Mouse (Mus musculus) adrenal gland, adult (tissue): ENCODE data around the gene Angpt4.

Experiments used
- DNase-seq, 2 experiments: peaks; one replicate each; pipeline ENCODE4 v3.0.0; 2022 to 2023; ENCODE audit warnings: low spot score in 1 of 2; ENCODE audit not compliant: inconsistent age in 2 of 2

Angpt4 gene

DNA sequence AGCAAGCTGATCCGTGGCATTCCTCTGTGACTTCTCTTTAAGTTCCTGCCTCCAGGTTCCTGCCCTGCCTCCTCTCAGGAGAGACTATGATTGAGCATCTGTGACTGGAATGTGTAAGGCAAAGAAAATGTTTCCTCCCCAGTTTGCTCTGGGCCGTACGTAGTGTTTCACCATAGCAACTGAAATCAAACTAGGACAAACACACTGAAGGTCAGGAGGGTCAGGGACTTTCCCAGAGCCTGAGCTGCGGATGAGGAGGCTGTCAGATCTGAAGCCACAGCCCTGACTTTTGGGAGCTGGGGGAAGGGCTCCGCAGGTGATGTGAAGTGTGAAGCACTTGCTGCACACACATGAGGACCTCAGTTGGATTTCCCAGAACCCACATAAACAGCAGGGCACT, 48.3 kb downstream of the Angpt4 start:
- peak; percentile 71 to 88 for DNase-seq

DNA sequence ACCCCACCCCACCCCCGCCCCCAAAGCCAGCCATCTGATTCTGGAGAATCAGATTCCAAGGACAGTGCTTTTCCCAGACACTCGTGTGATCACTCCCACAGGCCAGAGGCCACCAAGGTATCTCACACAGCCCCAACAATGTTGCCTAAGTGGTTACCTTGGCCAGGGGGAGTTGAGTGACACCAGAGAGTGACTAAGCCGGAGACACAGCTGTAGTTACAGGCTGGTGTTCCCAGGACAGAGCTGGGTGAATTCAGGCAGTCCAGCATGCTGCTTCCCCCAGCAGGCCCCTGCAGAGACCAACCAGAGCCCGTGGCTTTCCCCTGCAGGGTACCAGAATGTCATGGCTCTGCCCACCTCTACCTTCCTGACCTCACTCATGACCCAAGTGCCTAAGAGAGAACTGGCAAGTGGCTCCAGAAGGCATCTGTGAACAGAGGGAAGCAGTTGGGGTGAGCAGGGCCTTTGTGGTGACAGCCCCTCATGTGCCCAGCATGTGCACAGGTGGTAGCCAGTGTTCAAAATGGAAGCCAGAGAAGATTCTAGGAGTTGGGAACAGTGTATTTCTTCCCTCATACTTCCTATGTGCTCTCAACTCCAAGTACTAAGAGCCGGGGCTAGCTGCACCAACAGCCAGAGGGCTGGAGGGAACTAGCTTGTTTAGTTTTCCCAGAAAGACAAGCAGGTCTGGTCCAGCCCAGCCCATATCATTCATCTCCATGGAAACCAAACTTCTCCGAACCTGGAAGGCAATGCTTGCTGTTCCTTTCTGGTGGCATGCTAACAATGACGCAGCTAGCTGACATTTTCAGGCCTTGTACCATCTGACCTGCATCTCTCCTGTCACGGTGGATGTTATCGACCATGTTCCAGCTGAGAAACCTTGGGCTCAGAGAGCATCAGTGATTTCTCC, 50.5 kb downstream of the Angpt4 start:
- peak in 1 of 2 experiments; percentile 81 for DNase-seq

DNA sequence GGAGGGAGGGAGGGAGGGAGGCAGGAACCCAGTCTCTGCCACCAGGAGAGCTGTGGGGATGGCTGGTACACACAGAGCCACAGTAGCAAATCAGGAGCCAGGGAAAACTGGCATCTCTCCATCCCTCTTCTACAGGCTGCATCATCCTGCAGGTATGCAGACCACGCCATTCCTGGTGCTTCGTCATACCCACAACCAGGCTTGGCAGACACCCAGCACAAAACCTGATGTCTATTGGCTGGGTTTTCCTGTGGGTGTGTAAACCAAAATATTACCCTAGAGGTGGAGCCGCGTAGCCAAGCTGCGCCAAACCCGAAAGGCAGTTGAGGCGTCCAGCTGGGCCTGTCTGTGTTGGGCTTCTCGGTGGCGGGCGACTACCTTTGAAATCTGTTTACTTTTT, 51.5 kb downstream of the Angpt4 start:
- DNase-seq: peak; percentile 74 to 77

DNA sequence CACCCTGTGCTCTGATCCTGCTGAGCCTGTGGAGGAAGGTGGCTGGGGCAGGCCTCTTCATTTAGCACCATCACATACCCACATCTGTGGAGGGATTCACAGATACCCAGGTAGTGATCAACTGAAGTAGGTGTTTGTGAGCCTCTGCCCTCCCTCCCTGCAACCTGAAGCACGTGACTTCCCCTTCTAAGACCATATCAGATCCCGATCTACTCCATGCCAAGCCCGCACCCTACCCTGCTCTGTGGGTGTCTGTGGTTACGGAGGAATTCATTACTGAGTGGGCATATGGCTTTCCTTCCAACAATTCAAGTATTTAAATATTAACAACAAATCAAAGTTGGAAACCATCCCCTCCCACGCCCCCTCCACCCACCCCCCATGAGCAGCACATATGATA, 52.3 kb downstream of the Angpt4 start:
- DNase-seq: no peak

DNA sequence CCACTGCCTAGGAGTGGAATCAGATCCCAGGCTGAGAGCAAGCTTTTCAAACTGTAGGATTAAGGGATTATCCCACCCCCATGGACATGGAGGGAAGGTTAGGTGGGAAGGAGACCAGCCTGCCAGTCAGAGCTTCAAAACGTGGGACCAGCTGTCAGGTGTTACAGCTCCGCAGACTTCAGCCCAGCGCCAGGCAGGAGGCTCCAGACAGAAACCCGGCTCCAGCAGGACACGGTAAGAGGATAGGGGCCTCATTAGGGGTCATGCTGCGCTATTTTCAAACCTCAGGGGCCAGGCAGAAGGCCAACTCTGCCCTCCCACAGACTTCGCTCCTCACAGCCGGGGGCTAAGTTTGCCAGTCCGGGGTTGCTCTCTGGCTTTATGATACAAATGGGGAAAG, 53.0 kb downstream of the Angpt4 start:
- DNase-seq: no peak

DNA sequence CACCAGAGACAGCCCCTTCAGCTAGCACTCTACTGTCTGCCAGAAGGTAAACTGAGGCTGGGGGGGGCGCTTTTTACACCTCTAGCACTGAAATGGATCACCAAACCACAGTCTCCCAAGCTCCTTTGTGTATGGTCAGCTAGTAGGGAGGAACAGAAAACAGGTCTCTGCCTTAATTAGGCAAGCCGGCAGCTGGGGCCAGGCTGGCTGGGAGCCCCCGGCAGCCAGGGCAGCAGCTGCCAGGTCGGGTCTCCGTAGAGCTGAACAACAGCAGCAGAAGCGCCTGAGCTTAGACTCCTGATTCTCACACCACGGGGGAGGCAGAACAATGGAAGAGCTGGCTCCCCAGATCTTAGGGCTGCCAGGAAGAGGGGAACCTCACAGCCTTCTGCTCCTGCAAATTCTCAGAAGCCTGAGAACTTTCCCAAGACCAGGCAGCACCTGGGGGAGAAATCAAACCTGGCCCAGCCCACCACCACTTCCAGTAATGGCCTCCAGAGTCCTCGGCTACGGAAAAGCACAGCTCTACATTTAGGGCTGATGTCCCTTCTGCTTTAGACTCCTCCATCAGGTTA, 56.3 kb downstream of the Angpt4 start:
- DNase-seq: no peak

DNA sequence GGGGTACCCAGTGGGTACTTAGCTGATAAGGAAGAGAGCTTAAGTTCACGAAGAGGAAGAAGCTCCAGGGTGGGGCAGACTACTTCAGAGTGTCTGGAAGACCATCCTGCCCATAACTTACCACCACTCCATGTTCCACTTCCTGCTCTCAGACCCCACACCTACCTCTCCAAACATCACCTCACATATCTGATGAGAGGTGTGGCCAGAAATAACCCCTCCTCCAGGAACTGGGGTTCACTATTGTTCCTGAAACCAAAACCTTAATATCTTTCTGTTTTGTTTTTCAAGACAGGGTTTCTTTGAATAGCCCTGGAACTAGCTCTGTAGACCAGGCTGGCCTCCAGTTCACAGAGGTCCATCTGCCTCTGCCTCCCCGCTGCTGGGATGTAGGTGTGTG, 56.8 kb downstream of the Angpt4 start:
- no peak for DNase-seq

DNA sequence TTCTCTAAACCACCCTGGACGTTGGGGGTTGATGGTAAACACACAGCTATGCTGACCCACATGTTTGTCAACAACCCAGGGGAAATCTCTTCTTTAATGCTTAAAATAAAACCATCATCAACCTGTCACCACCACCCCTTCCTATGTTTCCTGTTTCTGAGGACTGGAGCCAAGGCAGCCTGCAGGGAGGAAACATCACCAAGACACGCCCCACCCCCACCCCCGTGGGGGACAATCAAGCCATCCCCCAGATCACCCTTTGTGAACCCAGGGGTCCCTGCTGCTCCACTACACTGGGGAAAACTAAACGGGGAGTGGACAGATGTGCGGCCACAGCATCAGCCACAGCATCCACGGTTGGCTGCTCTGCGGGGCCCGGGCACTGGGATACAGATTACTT, 57.4 kb downstream of the Angpt4 start:
- DNase-seq: no peak

DNA sequence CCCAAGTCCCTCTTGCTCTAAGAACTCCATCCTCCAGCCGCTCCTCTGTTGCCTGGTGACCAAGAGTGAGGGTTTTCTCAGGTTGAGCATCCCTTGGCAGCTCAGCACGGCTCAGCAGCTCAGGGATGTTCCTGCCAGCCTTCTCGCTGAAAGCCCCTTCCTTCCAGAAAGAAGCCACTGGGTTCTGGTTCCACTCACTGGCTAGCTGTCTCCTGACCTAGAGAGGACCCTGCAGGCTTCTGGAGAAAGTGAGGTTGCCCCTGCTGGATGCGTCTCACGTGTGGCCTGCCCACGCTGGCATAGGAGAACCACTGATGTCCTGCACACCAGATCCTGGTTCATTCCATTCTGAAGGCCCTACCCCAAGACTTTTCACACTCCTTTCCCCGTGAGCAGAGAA, 58.0 kb downstream of the Angpt4 start:
- no peak for DNase-seq

DNA sequence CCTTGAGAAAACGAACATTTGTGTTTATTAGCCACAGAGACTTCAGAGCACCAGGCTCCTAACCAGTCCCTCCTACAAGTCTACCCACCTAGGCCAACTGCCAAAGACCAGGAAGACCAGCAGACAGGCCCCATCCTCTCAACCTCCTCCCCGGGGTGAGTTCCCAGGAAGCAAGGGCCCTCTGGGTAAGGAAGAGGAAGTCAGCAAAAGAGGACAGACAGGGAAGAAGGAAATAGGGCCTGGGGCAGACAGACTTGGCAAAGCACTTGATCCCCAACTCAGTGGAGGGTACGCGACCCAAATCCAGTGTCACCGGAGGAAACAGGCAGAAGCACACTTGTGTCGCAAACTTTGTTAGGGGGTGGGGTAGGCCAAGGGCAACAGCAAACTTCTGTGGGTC, 58.4 kb downstream of the Angpt4 start:
- DNase-seq: peak in 1 of 2 experiments; percentile 56

DNA sequence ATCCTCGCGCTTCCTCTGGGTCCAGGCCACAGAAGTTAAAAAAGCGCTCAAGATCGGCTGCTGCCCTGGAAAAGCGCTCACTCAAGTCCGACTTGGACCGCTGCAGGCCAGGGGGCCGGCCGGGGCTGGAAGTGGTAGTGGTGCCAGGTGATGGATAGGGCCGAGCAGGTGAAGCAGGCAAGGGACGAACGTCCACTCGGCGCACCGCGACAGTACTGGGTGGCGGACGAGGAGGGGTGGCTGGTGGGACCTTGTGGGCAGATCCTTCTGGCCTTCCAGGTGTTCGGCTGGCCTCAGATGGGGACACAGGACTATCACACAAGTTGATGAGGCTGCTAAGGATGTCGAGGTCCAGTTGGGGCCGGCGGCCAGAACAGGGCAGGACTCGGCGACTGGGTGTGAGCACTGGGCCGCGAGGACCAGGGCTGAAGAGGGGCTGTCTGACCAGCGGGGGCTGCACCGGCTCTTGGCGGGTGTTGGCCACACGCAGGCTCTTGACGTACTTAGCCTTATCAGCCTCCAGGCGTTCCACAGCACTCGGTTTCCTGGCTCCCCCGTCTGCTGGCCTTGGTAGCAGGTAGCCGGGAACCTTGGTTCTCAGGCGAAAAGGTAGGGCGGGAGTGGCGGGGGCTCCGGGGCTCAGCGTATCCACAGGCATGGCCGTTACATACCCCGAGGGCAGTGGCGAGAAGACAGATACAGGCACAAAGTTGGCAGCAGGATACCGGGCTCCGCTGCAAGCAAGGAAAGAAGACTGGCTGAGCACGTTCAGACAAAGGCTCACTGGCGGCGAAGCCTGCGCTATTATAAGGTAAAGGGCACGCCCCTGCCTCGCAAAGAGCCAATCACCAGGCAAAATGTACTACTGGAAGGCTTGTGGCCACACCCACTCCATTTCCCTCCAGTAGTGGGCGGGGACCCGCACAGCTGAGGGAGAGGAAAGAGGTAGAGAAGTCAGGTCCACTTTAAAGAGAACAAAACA, 59.5 kb downstream of the Angpt4 start:
- peak; percentile 86 to 92 for DNase-seq

DNA sequence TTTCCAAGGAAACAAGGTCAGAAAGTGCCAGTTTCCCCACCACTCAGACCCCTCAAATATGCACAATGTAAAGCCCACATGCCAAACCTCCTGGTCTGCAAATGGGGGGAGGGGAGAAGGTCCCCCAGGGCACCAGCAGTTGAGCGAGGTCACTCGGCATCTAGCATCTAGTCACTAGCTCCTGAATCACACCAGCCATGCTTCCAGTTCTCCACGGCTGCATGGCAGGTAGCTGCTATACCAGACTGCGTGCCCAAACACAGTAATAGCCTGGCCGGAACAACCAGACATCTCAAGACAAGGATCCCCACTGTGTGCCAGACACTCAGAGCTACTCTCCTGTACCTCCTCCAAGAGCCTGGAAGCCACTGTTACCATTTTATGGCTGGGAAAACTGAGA, 60.7 kb downstream of the Angpt4 start:
- DNase-seq: no peak

DNA sequence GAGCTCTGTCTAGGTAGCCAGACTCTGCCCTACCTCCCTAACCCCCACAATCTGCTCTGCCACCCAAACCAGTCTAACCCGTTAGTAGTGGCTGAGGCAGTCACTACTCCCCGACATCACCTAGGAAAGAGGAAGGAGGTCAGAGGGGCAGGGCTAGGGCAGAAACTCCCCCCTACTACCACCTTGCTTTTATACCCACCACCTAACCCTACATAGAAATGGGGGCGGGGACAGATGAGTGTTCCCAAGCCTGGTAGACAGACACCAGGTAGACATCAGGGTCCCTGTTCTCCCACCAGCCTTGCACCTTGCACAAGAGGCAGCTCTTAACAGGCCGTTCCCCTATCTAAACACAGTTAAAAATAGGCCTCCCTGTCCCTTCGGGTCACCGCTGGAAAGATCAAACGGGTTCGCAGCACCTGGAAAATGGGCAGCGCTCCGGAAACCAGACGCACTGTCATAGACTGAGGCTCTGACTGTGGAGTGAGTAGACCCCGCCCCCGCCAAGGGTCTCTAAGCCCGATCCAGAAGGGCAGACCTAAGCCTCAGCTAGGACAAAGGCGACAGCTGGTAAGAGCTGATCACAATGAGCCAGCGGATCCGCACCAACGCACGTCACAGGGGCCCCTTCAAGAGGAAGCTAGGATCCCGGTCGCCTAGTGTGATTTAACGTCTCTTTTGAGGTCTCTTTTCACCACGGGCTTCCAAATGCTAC, 62.0 kb downstream of the Angpt4 start:
- peak in 1 of 2 experiments; percentile 51 for DNase-seq

DNA sequence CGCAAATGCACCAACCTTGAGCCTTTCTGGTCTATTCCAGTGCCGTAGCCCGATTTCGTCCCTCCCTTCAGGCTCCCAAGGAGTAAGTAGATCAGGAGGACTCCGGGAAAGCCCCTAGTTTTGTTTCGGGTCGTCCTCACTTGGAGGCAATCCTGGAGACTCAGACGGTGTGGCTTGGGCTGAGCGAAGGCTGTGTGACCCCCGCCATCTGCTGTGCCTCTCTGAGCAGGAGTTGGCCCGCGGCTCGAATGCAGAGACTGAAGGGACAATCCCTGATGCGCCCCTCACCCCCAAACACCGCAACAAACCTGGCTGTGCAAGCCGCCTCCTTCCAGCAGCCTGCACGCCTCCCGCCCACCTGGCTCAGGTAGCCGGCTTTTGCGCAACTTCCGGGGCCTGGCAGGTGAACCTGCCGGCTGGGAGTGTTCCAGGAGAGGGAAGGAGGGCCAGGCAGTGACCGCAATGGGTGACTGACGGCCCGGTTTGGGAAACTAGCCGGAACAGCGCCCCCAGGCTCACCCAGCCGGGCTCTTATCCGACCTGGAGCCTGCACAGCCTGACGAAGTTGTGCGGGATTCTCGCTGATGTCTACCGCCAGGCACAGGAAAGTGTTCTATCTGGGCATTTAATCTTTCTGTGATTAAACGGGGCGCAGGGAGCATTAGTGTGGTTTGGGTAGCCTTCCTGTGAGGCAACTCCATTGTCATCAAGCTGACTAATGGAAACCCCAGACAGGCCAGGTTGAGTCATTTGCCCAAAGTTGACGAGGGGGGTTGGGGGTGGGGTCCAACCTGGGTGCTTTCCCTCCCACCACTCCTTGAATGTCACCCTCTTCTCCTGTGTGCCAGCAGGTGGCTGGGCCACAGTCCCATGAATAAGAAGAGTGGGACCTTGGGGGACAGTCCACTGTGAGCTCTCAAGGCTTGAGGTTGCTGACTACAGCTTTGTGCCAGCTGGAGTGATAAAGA, 62.9 kb downstream of the Angpt4 start:
- peak; percentile 59 to 90 for DNase-seq

DNA sequence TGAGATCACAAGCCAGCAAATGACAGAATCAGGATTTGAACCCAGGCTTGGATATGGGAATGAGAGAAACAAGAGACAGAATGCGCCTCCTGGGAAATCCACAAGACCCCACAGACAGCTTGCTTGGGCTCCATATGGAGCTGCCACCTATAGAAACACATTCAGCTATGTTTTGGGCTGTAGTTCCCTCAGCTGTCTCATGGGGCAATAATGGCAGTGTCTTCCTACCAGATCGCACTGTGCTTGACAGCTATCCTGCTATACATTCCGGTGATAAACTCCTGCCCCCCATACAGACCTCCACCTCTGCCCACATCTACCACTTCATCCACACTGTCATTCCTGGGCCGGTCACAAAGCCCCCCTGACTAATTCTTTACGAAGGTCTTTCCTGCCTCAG, 64.3 kb downstream of the Angpt4 start:
- no peak for DNase-seq

DNA sequence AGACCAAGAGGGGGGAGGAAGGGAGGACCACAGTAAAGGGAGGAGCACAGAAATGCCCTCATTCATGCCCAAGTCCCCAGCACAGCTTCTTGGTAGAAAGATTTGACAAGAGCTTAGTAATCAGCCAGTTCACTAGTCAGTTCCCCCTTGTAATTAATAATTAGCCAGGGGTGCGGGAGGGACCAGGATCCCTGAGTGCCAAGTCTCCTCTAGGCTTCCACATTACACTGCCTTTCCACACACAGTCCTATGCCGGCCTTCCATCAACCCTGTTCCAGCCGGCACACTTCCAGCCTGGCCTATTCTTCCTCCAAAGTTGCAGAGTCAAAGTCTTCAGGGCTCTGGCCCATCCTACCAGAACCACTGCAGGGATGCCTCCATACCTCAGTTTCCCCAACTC, 65.1 kb downstream of the Angpt4 start:
- no peak for DNase-seq

DNA sequence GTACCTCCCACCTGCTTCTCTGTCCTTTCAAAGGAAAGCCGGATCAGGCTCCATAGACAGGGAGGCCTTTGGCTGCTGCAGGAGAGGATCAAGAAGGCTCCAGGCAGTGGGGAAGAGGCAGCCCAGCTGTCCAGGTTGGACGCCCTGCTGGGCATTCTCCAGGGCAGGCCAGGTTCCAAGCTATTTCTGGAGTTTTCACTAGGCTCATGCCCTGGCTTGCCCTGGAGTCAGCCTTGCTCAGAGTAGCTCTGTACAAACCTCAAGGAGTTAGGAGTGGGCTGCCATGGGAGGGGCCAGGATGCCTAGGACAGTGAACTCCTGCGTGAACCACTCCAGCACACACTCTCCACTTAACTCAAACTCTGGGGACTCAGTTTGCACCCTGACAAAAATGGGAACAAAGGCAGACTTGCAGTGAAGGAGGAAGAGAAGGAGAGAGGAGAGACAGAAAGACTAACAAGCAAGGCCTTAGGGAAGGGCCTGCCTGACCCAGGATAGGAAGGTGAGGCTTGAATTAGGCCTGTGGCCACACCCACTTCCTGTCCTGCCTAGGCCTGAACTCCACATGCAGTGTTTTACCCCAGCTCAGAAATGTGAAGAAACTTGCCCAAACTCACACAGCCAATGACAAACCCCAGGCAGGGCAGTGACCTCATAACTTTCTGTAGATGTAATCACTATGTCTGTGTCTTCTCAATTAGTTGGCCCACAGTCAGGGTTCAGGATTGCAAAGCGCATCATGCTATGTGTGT, 66.9 kb downstream of the Angpt4 start:
- no peak for DNase-seq

DNA sequence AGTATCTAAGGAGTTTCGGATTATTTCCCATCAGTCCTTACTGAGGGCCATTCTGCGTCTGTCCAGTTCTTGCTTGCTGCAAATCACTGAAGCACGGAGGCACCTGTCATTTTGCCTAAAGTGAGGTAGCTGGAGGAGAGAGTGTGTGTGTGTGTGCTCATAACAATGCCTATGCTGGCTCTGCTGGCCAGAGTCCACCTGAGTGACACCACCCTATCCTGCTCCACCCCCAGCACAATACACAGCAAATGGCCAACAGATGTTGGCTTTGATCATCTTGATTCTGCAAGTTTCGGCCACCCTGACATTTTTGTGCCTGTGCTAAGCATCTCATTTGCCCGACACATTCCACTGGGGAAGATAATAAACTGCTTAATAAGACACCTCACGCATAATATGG, 67.5 kb downstream of the Angpt4 start:
- no peak for DNase-seq
